Mouse (Mus musculus): ENCODE results near the gene Tbck. TPM values are rescaled to one million over a fixed set of nuclear protein-coding genes. Genes with fewer than 3 reads are reported as not detected.

Gene Tbck
- polyA plus RNA-seq, 1 experiment from 2014 or later, result 33.2 TPM

- Histone ChIP-seq H3K9me3 (ENCODE audit: control insufficient read depth, low read length) (no peaks in the 10 kb centered on the region), H3K27me3 (ENCODE audit: control insufficient read depth, insufficient read depth, low read length) (no peaks in the 10 kb centered on the region), H3K4me2 (ENCODE audit: low read length) (no peak overlapping the region), H3K4me3 (replicated peaks; ENCODE audit: low read depth, low read length) (no peak overlapping the region), H3K27ac (replicated peaks; ENCODE audit: low read depth, low read length) (no peak overlapping the region), H3K9ac (replicated peaks; ENCODE audit: low read length) (no peak overlapping the region), H3K4me1 (ENCODE audit: control insufficient read depth, insufficient read depth, low read length) (no peaks in the 10 kb centered on the region), H3K36me3 (ENCODE audit: control insufficient read depth, insufficient read depth, low read length) (no peaks in the 10 kb centered on the region)
- ATAC-seq (ENCODE audit: low FRiP score, low TSS enrichment), result no peak
- WGBS, result 63% methylated on average over 2 of the region's 2 CpGs
- no peak for DNase-seq
Observed at GRCm38 (mm10) chr3:132807888-132808579, 124.1 kb downstream of the Tbck start.

GRCm38 (mm10) chr3:132808951-132809350, 125.0 kb downstream of the Tbck start:
- H3K4me2 ChIP-seq (ENCODE audit: low read length), result no peak overlapping the region
- H3K9ac ChIP-seq (replicated peaks; ENCODE audit: low read length), result no peak overlapping the region
- ATAC-seq (ENCODE audit: low FRiP score, low TSS enrichment) (no peak), DNase-seq (no peak)
- H3K27ac ChIP-seq (replicated peaks; ENCODE audit: low read depth, low read length), result no peak overlapping the region
- WGBS, result 94% methylated on average over 3 of the region's 3 CpGs
- no peaks in the 10 kb centered on the region for H3K9me3 ChIP-seq (ENCODE audit: control insufficient read depth, low read length)
- H3K27me3 ChIP-seq (ENCODE audit: control insufficient read depth, insufficient read depth, low read length), result no peaks in the 10 kb centered on the region
- H3K36me3 ChIP-seq (ENCODE audit: control insufficient read depth, insufficient read depth, low read length), result no peaks in the 10 kb centered on the region
- no peaks in the 10 kb centered on the region for H3K4me1 ChIP-seq (ENCODE audit: control insufficient read depth, insufficient read depth, low read length)
- no peak overlapping the region for H3K4me3 ChIP-seq (replicated peaks; ENCODE audit: low read depth, low read length)

- DNase-seq (no peak), ATAC-seq (ENCODE audit: low FRiP score, low TSS enrichment) (no peak)
- Histone ChIP-seq H3K27ac (replicated peaks; ENCODE audit: low read depth, low read length) (no peak overlapping the region), H3K4me1 (ENCODE audit: control insufficient read depth, insufficient read depth, low read length) (no peaks in the 10 kb centered on the region), H3K9me3 (ENCODE audit: control insufficient read depth, low read length) (no peaks in the 10 kb centered on the region), H3K4me3 (replicated peaks; ENCODE audit: low read depth, low read length) (no peak overlapping the region), H3K27me3 (ENCODE audit: control insufficient read depth, insufficient read depth, low read length) (no peaks in the 10 kb centered on the region), H3K36me3 (ENCODE audit: control insufficient read depth, insufficient read depth, low read length) (peaks cover 3% of the 10 kb centered on the region; the same call in 1 of the 2 replicates), H3K9ac (replicated peaks; ENCODE audit: low read length) (no peak overlapping the region), H3K4me2 (ENCODE audit: low read length) (no peak overlapping the region)
- WGBS, result 81% methylated on average over 5 of the region's 5 CpGs
Observed at GRCm38 (mm10) chr3:132811791-132812190, 127.8 kb downstream of the Tbck start.

- Histone ChIP-seq H3K4me3 (replicated peaks; ENCODE audit: low read depth, low read length) (no peak overlapping the region), H3K9me3 (ENCODE audit: control insufficient read depth, low read length) (no peaks in the 10 kb centered on the region), H3K9ac (replicated peaks; ENCODE audit: low read length) (no peak overlapping the region), H3K27ac (replicated peaks; ENCODE audit: low read depth, low read length) (no peak overlapping the region), H3K27me3 (ENCODE audit: control insufficient read depth, insufficient read depth, low read length) (no peaks in the 10 kb centered on the region), H3K4me2 (ENCODE audit: low read length) (no peak overlapping the region), H3K36me3 (ENCODE audit: control insufficient read depth, insufficient read depth, low read length) (peaks cover 3% of the 10 kb centered on the region; the same call in 1 of the 2 replicates), H3K4me1 (ENCODE audit: control insufficient read depth, insufficient read depth, low read length) (no peaks in the 10 kb centered on the region)
- ATAC-seq (ENCODE audit: low FRiP score, low TSS enrichment) (no peak), DNase-seq (no peak)
- WGBS, result 88% methylated on average over 5 of the region's 5 CpGs
Observed at GRCm38 (mm10) chr3:132812356-132812755, 128.4 kb downstream of the Tbck start.

GRCm38 (mm10) chr3:132813147-132813546, 129.2 kb downstream of the Tbck start:
- no peak for DNase-seq
- Histone ChIP-seq H3K9me3 (ENCODE audit: control insufficient read depth, low read length) (no peaks in the 10 kb centered on the region), H3K4me2 (ENCODE audit: low read length) (no peak overlapping the region), H3K9ac (replicated peaks; ENCODE audit: low read length) (no peak overlapping the region), H3K36me3 (ENCODE audit: control insufficient read depth, insufficient read depth, low read length) (peaks cover 3% of the 10 kb centered on the region; the same call in 1 of the 2 replicates), H3K4me3 (replicated peaks; ENCODE audit: low read depth, low read length) (no peak overlapping the region), H3K4me1 (ENCODE audit: control insufficient read depth, insufficient read depth, low read length) (no peaks in the 10 kb centered on the region), H3K27me3 (ENCODE audit: control insufficient read depth, insufficient read depth, low read length) (no peaks in the 10 kb centered on the region), H3K27ac (replicated peaks; ENCODE audit: low read depth, low read length) (no peak overlapping the region)
- WGBS, result 91% methylated on average over 3 of the region's 3 CpGs
- no peak for ATAC-seq (ENCODE audit: low FRiP score, low TSS enrichment)

- no peak for ATAC-seq (ENCODE audit: low FRiP score, low TSS enrichment)
- H3K4me2 ChIP-seq (ENCODE audit: low read length), result no peak overlapping the region
- H3K4me1 ChIP-seq (ENCODE audit: control insufficient read depth, insufficient read depth, low read length), result no peaks in the 10 kb centered on the region
- no peak overlapping the region for H3K4me3 ChIP-seq (replicated peaks; ENCODE audit: low read depth, low read length)
- peaks cover 3% of the 10 kb centered on the region; the same call in 1 of the 2 replicates for H3K36me3 ChIP-seq (ENCODE audit: control insufficient read depth, insufficient read depth, low read length)
- H3K9me3 ChIP-seq (ENCODE audit: control insufficient read depth, low read length), result no peaks in the 10 kb centered on the region
- WGBS, result 73% methylated on average over 9 of the region's 9 CpGs
- no peak overlapping the region for H3K27ac ChIP-seq (replicated peaks; ENCODE audit: low read depth, low read length)
- H3K9ac ChIP-seq (replicated peaks; ENCODE audit: low read length), result no peak overlapping the region
- no peak for DNase-seq
- H3K27me3 ChIP-seq (ENCODE audit: control insufficient read depth, insufficient read depth, low read length), result no peaks in the 10 kb centered on the region
Observed at GRCm38 (mm10) chr3:132813706-132814497, 130.0 kb downstream of the Tbck start.

GRCm38 (mm10) chr3:132814791-132815496, 131.0 kb downstream of the Tbck start:
- Histone ChIP-seq H3K4me3 (replicated peaks; ENCODE audit: low read depth, low read length) (no peak overlapping the region), H3K27ac (replicated peaks; ENCODE audit: low read depth, low read length) (no peak overlapping the region), H3K9me3 (ENCODE audit: control insufficient read depth, low read length) (no peaks in the 10 kb centered on the region), H3K9ac (replicated peaks; ENCODE audit: low read length) (no peak overlapping the region), H3K36me3 (ENCODE audit: control insufficient read depth, insufficient read depth, low read length) (peaks cover 3% of the 10 kb centered on the region; the same call in 1 of the 2 replicates), H3K4me2 (ENCODE audit: low read length) (no peak overlapping the region), H3K4me1 (ENCODE audit: control insufficient read depth, insufficient read depth, low read length) (no peaks in the 10 kb centered on the region), H3K27me3 (ENCODE audit: control insufficient read depth, insufficient read depth, low read length) (no peaks in the 10 kb centered on the region)
- WGBS, result 93% methylated on average over 10 of the region's 10 CpGs
- DNase-seq, result no peak
- ATAC-seq (ENCODE audit: low FRiP score, low TSS enrichment), result no peak

GRCm38 (mm10) chr3:132815497-132816326, 131.8 kb downstream of the Tbck start:
- DNase-seq (no peak), ATAC-seq (ENCODE audit: low FRiP score, low TSS enrichment) (no peak)
- 92% methylated on average over 4 of the region's 4 CpGs for WGBS
- Histone ChIP-seq H3K4me2 (ENCODE audit: low read length) (no peak overlapping the region), H3K27ac (replicated peaks; ENCODE audit: low read depth, low read length) (no peak overlapping the region), H3K4me3 (replicated peaks; ENCODE audit: low read depth, low read length) (no peak overlapping the region), H3K9ac (replicated peaks; ENCODE audit: low read length) (no peak overlapping the region), H3K27me3 (ENCODE audit: control insufficient read depth, insufficient read depth, low read length) (no peaks in the 10 kb centered on the region), H3K4me1 (ENCODE audit: control insufficient read depth, insufficient read depth, low read length) (no peaks in the 10 kb centered on the region), H3K36me3 (ENCODE audit: control insufficient read depth, insufficient read depth, low read length) (peaks cover 3% of the 10 kb centered on the region; the same call in 1 of the 2 replicates), H3K9me3 (ENCODE audit: control insufficient read depth, low read length) (no peaks in the 10 kb centered on the region)

All from midbrain, embryonic 14.5 days (tissue).